Mouse (Mus musculus): Measurements from ENCODE around the gene Nit2. TPM values are rescaled to one million over a fixed set of nuclear protein-coding genes. Genes with fewer than 3 reads are reported as not detected.
"Not testable (repeated sequence)": the region's sequence is repeated elsewhere in the genome, so short reads cannot be mapped to it uniquely, and the experiment has no call there.

Gene Nit2
- polyA plus RNA-seq, 1 experiment from 2014 or later, result 49.8 TPM

- H3K4me1 ChIP-seq (ENCODE audit: control insufficient read depth, insufficient read depth, low read length), result no peaks in the 10 kb centered on the region
- DNase-seq (ENCODE audit: low spot score), result no peak
- H3K4me3 ChIP-seq (ENCODE audit: low read depth, low read length), result no peak overlapping the region
- 97% methylated on average over 4 of the region's 4 CpGs for WGBS
- H3K9ac ChIP-seq (ENCODE audit: low read length), result no peak overlapping the region
- no peak overlapping the region for H3K4me2 ChIP-seq (ENCODE audit: low read depth)
- no peak for ATAC-seq (ENCODE audit: insufficient read depth, low FRiP score, low TSS enrichment)
- H3K27ac ChIP-seq (ENCODE audit: low read depth, low read length), result no peak overlapping the region
- H3K27me3 ChIP-seq (ENCODE audit: control insufficient read depth, insufficient read depth, low read length), result no peaks in the 10 kb centered on the region
- peaks cover 2% of the 10 kb centered on the region for H3K36me3 ChIP-seq (ENCODE audit: control insufficient read depth, insufficient read depth, low read length)
- no peaks in the 10 kb centered on the region for H3K9me3 ChIP-seq (ENCODE audit: control insufficient read depth, low read length)
These were observed 19.5 kb upstream of the Nit2 start for GRCm38 (mm10) chr16:57186618-57187017.

- WGBS, result 88% methylated on average over 5 of the region's 5 CpGs
- H3K4me3 ChIP-seq (ENCODE audit: low read depth, low read length), result no peak overlapping the region
- no peaks in the 10 kb centered on the region for H3K4me1 ChIP-seq (ENCODE audit: control insufficient read depth, insufficient read depth, low read length)
- H3K36me3 ChIP-seq (ENCODE audit: control insufficient read depth, insufficient read depth, low read length), result peaks cover 2% of the 10 kb centered on the region; the same call in 1 of the 2 replicates
- ATAC-seq (ENCODE audit: insufficient read depth, low FRiP score, low TSS enrichment) (no peak), DNase-seq (ENCODE audit: low spot score) (no peak)
- H3K27me3 ChIP-seq (ENCODE audit: control insufficient read depth, insufficient read depth, low read length), result no peaks in the 10 kb centered on the region
- H3K4me2 ChIP-seq (ENCODE audit: low read depth), result no peak overlapping the region
- H3K9ac ChIP-seq (ENCODE audit: low read length), result no peak overlapping the region
- H3K27ac ChIP-seq (ENCODE audit: low read depth, low read length), result no peak overlapping the region
- no peaks in the 10 kb centered on the region for H3K9me3 ChIP-seq (ENCODE audit: control insufficient read depth, low read length)
These were observed 14.9 kb upstream of the Nit2 start for GRCm38 (mm10) chr16:57182037-57182436.

GRCm38 (mm10) chr16:57181180-57181579 is 14.0 kb upstream of the Nit2 start:
- Histone ChIP-seq H3K9ac (ENCODE audit: low read length) (no peak overlapping the region), H3K36me3 (ENCODE audit: control insufficient read depth, insufficient read depth, low read length) (peaks cover 2% of the 10 kb centered on the region; the same call in 1 of the 2 replicates), H3K27me3 (ENCODE audit: control insufficient read depth, insufficient read depth, low read length) (no peaks in the 10 kb centered on the region), H3K9me3 (ENCODE audit: control insufficient read depth, low read length) (no peaks in the 10 kb centered on the region), H3K4me2 (ENCODE audit: low read depth) (no peak overlapping the region), H3K4me3 (ENCODE audit: low read depth, low read length) (no peak overlapping the region), H3K4me1 (ENCODE audit: control insufficient read depth, insufficient read depth, low read length) (no peaks in the 10 kb centered on the region), H3K27ac (ENCODE audit: low read depth, low read length) (no peak overlapping the region)
- no peak for ATAC-seq (ENCODE audit: insufficient read depth, low FRiP score, low TSS enrichment)
- no peak for DNase-seq (ENCODE audit: low spot score)
- WGBS, result 89% methylated on average over 11 of the region's 11 CpGs

GRCm38 (mm10) chr16:57177664-57178063 is 10.5 kb upstream of the Nit2 start:
- Histone ChIP-seq H3K36me3 (ENCODE audit: control insufficient read depth, insufficient read depth, low read length) (peaks cover 2% of the 10 kb centered on the region; the same call in 1 of the 2 replicates), H3K4me3 (ENCODE audit: low read depth, low read length) (no peak overlapping the region), H3K4me1 (ENCODE audit: control insufficient read depth, insufficient read depth, low read length) (no peaks in the 10 kb centered on the region), H3K9ac (ENCODE audit: low read length) (no peak overlapping the region), H3K9me3 (ENCODE audit: control insufficient read depth, low read length) (no peaks in the 10 kb centered on the region), H3K27ac (ENCODE audit: low read depth, low read length) (no peak overlapping the region), H3K4me2 (ENCODE audit: low read depth) (no peak overlapping the region), H3K27me3 (ENCODE audit: control insufficient read depth, insufficient read depth, low read length) (no peaks in the 10 kb centered on the region)
- DNase-seq (ENCODE audit: low spot score) (no peak), ATAC-seq (ENCODE audit: insufficient read depth, low FRiP score, low TSS enrichment) (no peak)
- WGBS, result 91% methylated on average over 10 of the region's 10 CpGs

- no peaks in the 10 kb centered on the region for H3K9me3 ChIP-seq (ENCODE audit: control insufficient read depth, low read length)
- no peak for ATAC-seq (ENCODE audit: insufficient read depth, low FRiP score, low TSS enrichment)
- DNase-seq (ENCODE audit: low spot score), result peak; percentile 15
- 70% methylated on average over 2 of the region's 2 CpGs for WGBS
- H3K9ac ChIP-seq (ENCODE audit: low read length), result no peak overlapping the region
- H3K27ac ChIP-seq (ENCODE audit: low read depth, low read length), result no peak overlapping the region
- H3K27me3 ChIP-seq (ENCODE audit: control insufficient read depth, insufficient read depth, low read length), result no peaks in the 10 kb centered on the region
- H3K4me1 ChIP-seq (ENCODE audit: control insufficient read depth, insufficient read depth, low read length), result no peaks in the 10 kb centered on the region
- no peak overlapping the region for H3K4me3 ChIP-seq (ENCODE audit: low read depth, low read length)
- no peak overlapping the region for H3K4me2 ChIP-seq (ENCODE audit: low read depth)
- peaks cover 2% of the 10 kb centered on the region; the same call in 1 of the 2 replicates for H3K36me3 ChIP-seq (ENCODE audit: control insufficient read depth, insufficient read depth, low read length)
These were observed 10.1 kb upstream of the Nit2 start for GRCm38 (mm10) chr16:57177254-57177653.

- Histone ChIP-seq H3K27ac (ENCODE audit: low read depth, low read length) (no peak overlapping the region), H3K4me1 (ENCODE audit: control insufficient read depth, insufficient read depth, low read length) (no peaks in the 10 kb centered on the region), H3K9ac (ENCODE audit: low read length) (no peak overlapping the region), H3K36me3 (ENCODE audit: control insufficient read depth, insufficient read depth, low read length) (no peaks in the 10 kb centered on the region; the same call in 1 of the 2 replicates), H3K4me3 (ENCODE audit: low read depth, low read length) (no peak overlapping the region), H3K9me3 (ENCODE audit: control insufficient read depth, low read length) (no peaks in the 10 kb centered on the region), H3K4me2 (ENCODE audit: low read depth) (no peak overlapping the region), H3K27me3 (ENCODE audit: control insufficient read depth, insufficient read depth, low read length) (no peaks in the 10 kb centered on the region)
- DNase-seq (ENCODE audit: low spot score), result no peak
- no peak for ATAC-seq (ENCODE audit: insufficient read depth, low FRiP score, low TSS enrichment)
- 88% methylated on average over 7 of the region's 7 CpGs for WGBS
These were observed 9.1 kb upstream of the Nit2 start for GRCm38 (mm10) chr16:57176276-57176675.

GRCm38 (mm10) chr16:57175751-57176150 is 8.6 kb upstream of the Nit2 start:
- DNase-seq (ENCODE audit: low spot score) (no peak), ATAC-seq (ENCODE audit: insufficient read depth, low FRiP score, low TSS enrichment) (no peak)
- WGBS, result 66% methylated on average over 2 of the region's 2 CpGs

GRCm38 (mm10) chr16:57174480-57174879 is 7.3 kb upstream of the Nit2 start:
- not testable (repeated sequence) for H3K4me3 ChIP-seq (ENCODE audit: low read depth, low read length); H3K4me1 ChIP-seq (ENCODE audit: control insufficient read depth, insufficient read depth, low read length); DNase-seq (ENCODE audit: low spot score); ATAC-seq (ENCODE audit: insufficient read depth, low FRiP score, low TSS enrichment); H3K4me2 ChIP-seq (ENCODE audit: low read depth); H3K9me3 ChIP-seq (ENCODE audit: control insufficient read depth, low read length); H3K36me3 ChIP-seq (ENCODE audit: control insufficient read depth, insufficient read depth, low read length); H3K27ac ChIP-seq (ENCODE audit: low read depth, low read length); H3K9ac ChIP-seq (ENCODE audit: low read length); H3K27me3 ChIP-seq (ENCODE audit: control insufficient read depth, insufficient read depth, low read length)

More at GRCm38 (mm10) chr16:57175751-57176150, 8.6 kb upstream of the Nit2 start:
- no peak overlapping the region for H3K9ac ChIP-seq (ENCODE audit: low read length)
- no peak overlapping the region for H3K4me3 ChIP-seq (ENCODE audit: low read depth, low read length)
- H3K4me1 ChIP-seq (ENCODE audit: control insufficient read depth, insufficient read depth, low read length), result no peaks in the 10 kb centered on the region
- no peaks in the 10 kb centered on the region for H3K9me3 ChIP-seq (ENCODE audit: control insufficient read depth, low read length)
- H3K27me3 ChIP-seq (ENCODE audit: control insufficient read depth, insufficient read depth, low read length), result no peaks in the 10 kb centered on the region
- H3K4me2 ChIP-seq (ENCODE audit: low read depth), result no peak overlapping the region
- H3K36me3 ChIP-seq (ENCODE audit: control insufficient read depth, insufficient read depth, low read length), result no peaks in the 10 kb centered on the region; the same call in 1 of the 2 replicates
- no peak overlapping the region for H3K27ac ChIP-seq (ENCODE audit: low read depth, low read length)

- Histone ChIP-seq H3K4me1 (ENCODE audit: control insufficient read depth, insufficient read depth, low read length) (no peaks in the 10 kb centered on the region), H3K27ac (ENCODE audit: low read depth, low read length) (no peak overlapping the region), H3K27me3 (ENCODE audit: control insufficient read depth, insufficient read depth, low read length) (no peaks in the 10 kb centered on the region), H3K9me3 (ENCODE audit: control insufficient read depth, low read length) (no peaks in the 10 kb centered on the region), H3K36me3 (ENCODE audit: control insufficient read depth, insufficient read depth, low read length) (no peaks in the 10 kb centered on the region; the same call in 1 of the 2 replicates), H3K4me3 (ENCODE audit: low read depth, low read length) (no peak overlapping the region), H3K4me2 (ENCODE audit: low read depth) (no peak overlapping the region), H3K9ac (ENCODE audit: low read length) (no peak overlapping the region)
- 92% methylated on average over 6 of the region's 6 CpGs for WGBS
- DNase-seq (ENCODE audit: low spot score) (no peak), ATAC-seq (ENCODE audit: insufficient read depth, low FRiP score, low TSS enrichment) (no peak)
These were observed 4.4 kb upstream of the Nit2 start for GRCm38 (mm10) chr16:57171570-57171969.
